In genomic region chr19:25000153-25000552, GRCm38 (mm10) we compare ENCODE assay signal across 8 mouse cellular contexts. TPM values are rescaled to one million over a fixed set of nuclear protein-coding genes. Genes with fewer than 3 reads are reported as not detected.
DNase-seq lines count a peak whose midpoint lies in the region; ATAC-seq and TF ChIP-seq lines count a peak whose summit lies in the region.

No protein-coding gene starts in this region.

- H3K4me1 ChIP-seq in hindbrain, embryonic 16.5 days (ENCODE audit: control insufficient read depth, insufficient read depth, low read depth, low read length) = peaks cover 10% of the 10 kb centered on the region
- peaks cover 21% of the 10 kb centered on the region for H3K4me1 ChIP-seq in liver, postnatal 0 days (ENCODE audit: insufficient read depth)

- no peak for ATAC-seq in hindbrain, embryonic 16.5 days
- ATAC-seq in liver, postnatal 0 days = no peak

- 32% methylated on average over 9 of the region's 9 CpGs for WGBS in hindbrain, embryonic 16.5 days
- 9% methylated on average over 9 of the region's 9 CpGs for WGBS in liver, postnatal 0 days (ENCODE audit: insufficient replicate concordance)

- peaks cover 38% of the 10 kb centered on the region for H3K27me3 ChIP-seq in hindbrain, embryonic 16.5 days (replicated peaks; ENCODE audit: control insufficient read depth, insufficient read depth, low read length)
- no peaks in the 10 kb centered on the region for H3K27me3 ChIP-seq in liver, postnatal 0 days (ENCODE audit: insufficient read depth, low read length)

- DNase-seq in gastrocnemius, adult 2 months = no peak
- no peak for DNase-seq in gastrocnemius, postnatal 36 days
- DNase-seq in NIH3T3 (ENCODE audit: low read depth) = peak; percentile 31
- no peak for DNase-seq in liver, postnatal 0 days
- no peak for DNase-seq in layer of hippocampus, adult 8-10 months (ENCODE audit: low spot score in 2 of 2)
- DNase-seq in layer of hippocampus, adult 11-12 months (ENCODE audit: low spot score) = no peak
- no peak for DNase-seq in spleen, postnatal 4 days (ENCODE audit: low spot score in 2 of 2)

- intact Hi-C loops in gastrocnemius, adult 2 months (cut with DNase I) = no loop called here
- intact Hi-C loops in gastrocnemius, postnatal 36 days (cut with DNase I) = no loop called here

- no peaks in the 10 kb centered on the region for H3K9me3 ChIP-seq in hindbrain, embryonic 16.5 days (ENCODE audit: control insufficient read depth, low read length)
- no peaks in the 10 kb centered on the region for H3K9me3 ChIP-seq in liver, postnatal 0 days (ENCODE audit: low read length)

- TF ChIP-seq EP300 in liver, postnatal 0 days (IDR thresholded peaks at IDR 0.05; ENCODE audit: low read depth) = no peak

- TF ChIP-seq CTCF in gastrocnemius, adult 2 months (IDR thresholded peaks at IDR 0.05) = no peak
- TF ChIP-seq CTCF in liver, postnatal 0 days (IDR thresholded peaks at IDR 0.05; ENCODE audit: low read depth) = no peak

- H3K4me3 ChIP-seq in gastrocnemius, adult 2 months = peak overlapping the region; percentile 83
- H3K4me3 ChIP-seq in hindbrain, embryonic 16.5 days (ENCODE audit: low read length) = peak overlapping the region; percentile 75
- peak overlapping the region; percentile 78 for H3K4me3 ChIP-seq in liver, postnatal 0 days (ENCODE audit: low read depth, low read length)

- no peak overlapping the region for H3K9ac ChIP-seq in hindbrain, embryonic 16.5 days (ENCODE audit: low read depth, low read length)
- peak overlapping the region; percentile 80 for H3K9ac ChIP-seq in liver, postnatal 0 days (replicated peaks)

- no peaks in the 10 kb centered on the region for H3K36me3 ChIP-seq in hindbrain, embryonic 16.5 days (ENCODE audit: control insufficient read depth, insufficient read depth, low read length)
- no peaks in the 10 kb centered on the region; the same call in 1 of the 2 replicates for H3K36me3 ChIP-seq in liver, postnatal 0 days (replicated peaks; ENCODE audit: insufficient read depth, low read length)

- peak overlapping the region; percentile 100 for H3K4me2 ChIP-seq in hindbrain, embryonic 16.5 days (ENCODE audit: low read length)
- peak overlapping the region; percentile 89 for H3K4me2 ChIP-seq in liver, postnatal 0 days (ENCODE audit: low read depth, low read length)

- H3K27ac ChIP-seq in gastrocnemius, adult 2 months = peak overlapping the region; percentile 81
- no peak overlapping the region for H3K27ac ChIP-seq in hindbrain, embryonic 16.5 days (ENCODE audit: low read depth, low read length)
- H3K27ac ChIP-seq in liver, postnatal 0 days (ENCODE audit: low read depth) = peak overlapping the region; percentile 91

RNA-seq across cellular contexts. Expression of gene Dock8, which starts 0.8 kb away (rescaled TPM):
- total RNA-seq in gastrocnemius, adult 2 months (2021) = 1 to 10 TPM; 1.5 to 1.6 TPM
- 1 to 10 TPM; 3.1 to 3.8 TPM for total RNA-seq in gastrocnemius, postnatal 36 days (2021)
- 0.84 and 1.5 TPM in 2 replicates for polyA plus RNA-seq in hindbrain, embryonic 16.5 days (2015; fragmentation: Nextera tagmentation; extraction: Ambion mirVana)
- polyA plus RNA-seq in liver, postnatal 0 days (2015; fragmentation: Nextera tagmentation; extraction: Ambion mirVana) = 10.3 and 12.5 TPM in 2 replicates
- total RNA-seq in layer of hippocampus, adult 8-10 months (2022) = 10 to 100 TPM in 1 of 4 experiments, 1 to 10 TPM in 3; 3.7 to 12.1 (median 7.7) TPM

RNA-seq across cellular contexts. Expression of gene Cbwd1, which starts 38.7 kb away (rescaled TPM):
- total RNA-seq in gastrocnemius, adult 2 months (2021) = 10 to 100 TPM; 15.3 to 16.8 TPM
- total RNA-seq in gastrocnemius, postnatal 36 days (2021) = 10 to 100 TPM; 13.3 to 15.1 TPM
- polyA plus RNA-seq in hindbrain, embryonic 16.5 days (2015; fragmentation: Nextera tagmentation; extraction: Ambion mirVana) = 11.3 and 12.7 TPM in 2 replicates
- polyA plus RNA-seq in liver, postnatal 0 days (2015; fragmentation: Nextera tagmentation; extraction: Ambion mirVana) = 6.9 and 7.0 TPM in 2 replicates
- 10 to 100 TPM; 13.4 to 18.0 (median 15.0) TPM for total RNA-seq in layer of hippocampus, adult 8-10 months (2022)
